ENCODE assay signal across 8 mouse cellular contexts in the genomic region with DNA sequence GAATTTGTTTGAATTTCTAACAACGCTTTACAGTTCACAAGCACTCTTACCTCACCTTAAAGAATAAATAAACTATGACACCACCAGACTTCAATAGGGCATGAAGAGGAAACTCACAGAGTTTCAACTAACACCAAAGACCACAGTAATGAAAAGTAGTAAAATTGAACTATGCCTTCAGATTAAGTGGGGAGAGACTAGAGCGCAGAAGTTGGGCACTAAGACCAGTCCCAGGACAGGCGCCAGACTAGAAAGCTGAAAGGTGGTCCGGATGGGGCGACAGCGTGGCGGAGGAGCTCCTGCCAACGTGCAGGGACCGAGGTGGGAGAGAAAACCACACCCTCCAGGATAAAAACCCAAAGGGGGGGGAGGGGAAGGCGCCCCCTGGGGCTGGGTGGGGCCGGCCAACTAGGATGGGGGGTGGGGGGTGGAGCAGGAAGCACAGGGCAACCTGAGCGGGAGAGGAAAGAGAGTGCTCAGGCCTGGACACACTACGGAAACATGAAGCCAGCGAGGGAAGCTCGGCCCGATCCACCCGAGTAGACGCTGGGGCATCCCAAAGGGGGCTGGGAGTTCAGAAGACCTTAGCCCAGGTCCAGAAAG. TPM values are rescaled to one million over a fixed set of nuclear protein-coding genes. Genes with fewer than 3 reads are reported as not detected.
DNase-seq lines count a peak whose midpoint lies in the region; ATAC-seq and TF ChIP-seq lines count a peak whose summit lies in the region.

No protein-coding gene starts in this region.

- no peak for TF ChIP-seq POLR2A in testis, adult 2 months (IDR thresholded peaks at IDR 0.05; ENCODE audit: control insufficient read depth, low read depth, low read length)

- peak overlapping the region; percentile 98 for H3K27ac ChIP-seq in testis, adult 2 months (ENCODE audit: control insufficient read depth, insufficient read depth, low read depth, low read length)
- H3K27ac ChIP-seq in macrophage, result peak overlapping the region; percentile 73

- no peak for TF ChIP-seq CTCF in testis, adult 2 months (IDR thresholded peaks at IDR 0.05; ENCODE audit: control insufficient read depth, insufficient read depth, insufficient replicate concordance, low read depth, low read length)

- intact Hi-C loops in left cerebral cortex, postnatal 10 days (cut with DNase I), result no loop called here
- intact Hi-C loops in left cerebral cortex, postnatal 36 days (cut with DNase I), result no loop called here

- 2% methylated on average over 18 of the region's 18 CpGs for WGBS in macrophage (ENCODE audit: missing documents)

- peak; percentile 7 for DNase-seq in adrenal gland, postnatal 25 days
- DNase-seq in adrenal gland, adult 8-10 months, result no peak
- no peak for DNase-seq in testis, postnatal 14 days (ENCODE audit: low spot score)
- no peak for DNase-seq in left cerebral cortex, postnatal 10 days (ENCODE audit: extremely low spot score in 1 of 2, low spot score in 2 of 2)
- no peak for DNase-seq in left cerebral cortex, postnatal 36 days (ENCODE audit: low spot score in 2 of 2)

- no peaks in the 10 kb centered on the region for H3K36me3 ChIP-seq in testis, adult 2 months (ENCODE audit: control insufficient read depth, insufficient read depth, low read length)
- H3K36me3 ChIP-seq in macrophage (ENCODE audit: inconsistent target), result no peaks in the 10 kb centered on the region

- ATAC-seq in hematopoietic stem cell, adult 5-6 weeks (replicated peaks in 1 of 2; ENCODE audit: insufficient read depth in 1 of 2, low FRiP score in 2 of 2, low TSS enrichment in 1 of 2, low read depth in 1 of 2, poor library complexity in 2 of 2, severe bottlenecking in 2 of 2), result peak; percentile 33 to 34

- H3K4me1 ChIP-seq in testis, adult 2 months (ENCODE audit: control insufficient read depth, insufficient read depth, low read length), result no peaks in the 10 kb centered on the region; the same call in 1 of the 2 replicates

- H3K27me3 ChIP-seq in testis, adult 2 months (ENCODE audit: control insufficient read depth, insufficient read depth, low read length), result no peaks in the 10 kb centered on the region

- H3K4me3 ChIP-seq in testis, adult 2 months (ENCODE audit: control insufficient read depth, low read depth, low read length), result peak overlapping the region; percentile 97
- peak overlapping the region; percentile 93 for H3K4me3 ChIP-seq in macrophage (ENCODE audit: inconsistent target)

- H3K79me2 ChIP-seq in macrophage (ENCODE audit: inconsistent target), result peaks cover 54% of the 10 kb centered on the region

RNA-seq across cellular contexts. Expression of gene Ubap2, which starts 0.5 kb away (rescaled TPM):
- 46.3 and 51.4 TPM in 2 replicates for total RNA-seq in adrenal gland, postnatal 25 days (2021)
- total RNA-seq in adrenal gland, adult 8-10 months (2022), result 10 to 100 TPM; 35.0 to 49.3 (median 40.2) TPM
- polyA plus RNA-seq in testis, adult 2 months (2012; rRNA removed), result 201 and 203 TPM in 2 replicates
- total RNA-seq in hematopoietic stem cell, adult 5-6 weeks (2017), result 21.9 and 30.1 TPM in 2 replicates
- total RNA-seq in macrophage (2018; cell fraction: chromatin; rRNA removed), result 10 to 100 TPM; 20.1 to 57.7 (median 31.3) TPM
- total RNA-seq in macrophage (2018; cell fraction: cytosol; rRNA removed), result 10 to 100 TPM; 22.0 to 30.5 (median 26.3) TPM
- 10 to 100 TPM; 16.2 to 39.3 (median 24.3) TPM for total RNA-seq in macrophage (2018; cell fraction: nucleus; rRNA removed)
- polyA plus RNA-seq in macrophage (2018), result 22.7 to 69.9 TPM (median 33.5 TPM) in 3 replicates
- 10 to 100 TPM; 54.4 to 58.1 TPM for total RNA-seq in left cerebral cortex, postnatal 10 days (2021)
- 10 to 100 TPM; 36.9 to 43.3 TPM for total RNA-seq in left cerebral cortex, postnatal 36 days (2021)

RNA-seq across cellular contexts. Expression of gene Dcaf12, which starts 40.2 kb away (rescaled TPM):
- total RNA-seq in adrenal gland, postnatal 25 days (2021), result 56.6 and 63.0 TPM in 2 replicates
- 10 to 100 TPM; 46.6 to 55.3 (median 48.8) TPM for total RNA-seq in adrenal gland, adult 8-10 months (2022)
- 71.2 and 84.7 TPM in 2 replicates for polyA plus RNA-seq in testis, adult 2 months (2012; rRNA removed)
- 25.5 and 35.0 TPM in 2 replicates for total RNA-seq in hematopoietic stem cell, adult 5-6 weeks (2017)
- total RNA-seq in macrophage (2018; cell fraction: chromatin; rRNA removed), result 10 to 100 TPM; 14.9 to 33.9 (median 25.7) TPM
- total RNA-seq in macrophage (2018; cell fraction: cytosol; rRNA removed), result 10 to 100 TPM; 34.0 to 51.3 (median 43.6) TPM
- 10 to 100 TPM; 28.3 to 39.3 (median 33.8) TPM for total RNA-seq in macrophage (2018; cell fraction: nucleus; rRNA removed)
- polyA plus RNA-seq in macrophage (2018), result 21.0 to 43.0 TPM (median 38.5 TPM) in 3 replicates
- total RNA-seq in left cerebral cortex, postnatal 10 days (2021), result 10 to 100 TPM; 55.2 to 55.6 TPM
- 10 to 100 TPM; 41.9 to 43.5 TPM for total RNA-seq in left cerebral cortex, postnatal 36 days (2021)
